Mouse (Mus musculus) lung, postnatal 36 days (tissue): Measurements from ENCODE around the gene Ppt1.
"Not testable (repeated sequence)": the region's sequence is repeated elsewhere in the genome, so short reads cannot be mapped to it uniquely, and the experiment has no call there.

Source experiments
- DNase-seq: peaks from one replicate; pipeline ENCODE4 v3.0.0; 2022; ENCODE audit warnings: mixed read lengths

Ppt1 gene

GRCm38 (mm10) chr4:122835530-122836402, at the start of gene Ppt1:
Gene Ppt1 (plus strand): TSS chr4:122836242.
- peak; percentile 94 for DNase-seq

- no peak for DNase-seq
Observed at GRCm38 (mm10) chr4:122789335-122790089, 46.5 kb upstream of the Ppt1 start.

GRCm38 (mm10) chr4:122808108-122808507, 27.9 kb upstream of the Ppt1 start:
- peak; percentile 76 for DNase-seq

GRCm38 (mm10) chr4:122811180-122811579, 24.9 kb upstream of the Ppt1 start:
- DNase-seq: no peak

- DNase-seq: peak; percentile 42
Observed at GRCm38 (mm10) chr4:122811824-122812223, 24.2 kb upstream of the Ppt1 start.

GRCm38 (mm10) chr4:122816202-122816601, 19.8 kb upstream of the Ppt1 start:
- DNase-seq: no peak

GRCm38 (mm10) chr4:122820941-122821340, 15.1 kb upstream of the Ppt1 start:
- DNase-seq: not testable (repeated sequence)

- DNase-seq: no peak
Observed at GRCm38 (mm10) chr4:122827651-122828050, 8.4 kb upstream of the Ppt1 start.

- no peak for DNase-seq
Observed at GRCm38 (mm10) chr4:122829339-122829738, 6.7 kb upstream of the Ppt1 start.

- DNase-seq: no peak
Observed at GRCm38 (mm10) chr4:122831888-122832287, 4.2 kb upstream of the Ppt1 start.

GRCm38 (mm10) chr4:122836403-122836775, 347 bp downstream of the Ppt1 start:
- no peak for DNase-seq

GRCm38 (mm10) chr4:122837180-122837730, 1.2 kb downstream of the Ppt1 start:
- no peak for DNase-seq

GRCm38 (mm10) chr4:122837994-122838393, 2.0 kb downstream of the Ppt1 start:
- DNase-seq: no peak

GRCm38 (mm10) chr4:122838416-122838815, 2.4 kb downstream of the Ppt1 start:
- DNase-seq: no peak

GRCm38 (mm10) chr4:122848150-122848621, 12.1 kb downstream of the Ppt1 start:
- peak; percentile 73 for DNase-seq

GRCm38 (mm10) chr4:122851535-122851934, 15.5 kb downstream of the Ppt1 start:
- DNase-seq: no peak

GRCm38 (mm10) chr4:122853691-122854090, 17.6 kb downstream of the Ppt1 start:
- DNase-seq: peak; percentile 50

- no peak for DNase-seq
Observed at GRCm38 (mm10) chr4:122854770-122855169, 18.7 kb downstream of the Ppt1 start.

GRCm38 (mm10) chr4:122857909-122858308, 21.9 kb downstream of the Ppt1 start:
- no peak for DNase-seq

- peak; percentile 54 for DNase-seq
Observed at GRCm38 (mm10) chr4:122859096-122859674, 23.1 kb downstream of the Ppt1 start.

GRCm38 (mm10) chr4:122861836-122862235, 25.8 kb downstream of the Ppt1 start:
- DNase-seq: no peak

- no peak for DNase-seq
Observed at GRCm38 (mm10) chr4:122868041-122868440, 32.0 kb downstream of the Ppt1 start.

GRCm38 (mm10) chr4:122870027-122870426, 34.0 kb downstream of the Ppt1 start:
- peak; percentile 63 for DNase-seq
